Mouse (Mus musculus) left cerebral cortex, adult 11 months (tissue): Measurements from ENCODE around the gene Kcnip2.
A peak's percentile ranks its signal among the peaks of the same experiment; 100 is the strongest.

ENCODE experiments used
- DNase-seq: peaks from one replicate; pipeline ENCODE4 v3.0.0; 2022; ENCODE audit warnings: low spot score

The Kcnip2 gene

DNA sequence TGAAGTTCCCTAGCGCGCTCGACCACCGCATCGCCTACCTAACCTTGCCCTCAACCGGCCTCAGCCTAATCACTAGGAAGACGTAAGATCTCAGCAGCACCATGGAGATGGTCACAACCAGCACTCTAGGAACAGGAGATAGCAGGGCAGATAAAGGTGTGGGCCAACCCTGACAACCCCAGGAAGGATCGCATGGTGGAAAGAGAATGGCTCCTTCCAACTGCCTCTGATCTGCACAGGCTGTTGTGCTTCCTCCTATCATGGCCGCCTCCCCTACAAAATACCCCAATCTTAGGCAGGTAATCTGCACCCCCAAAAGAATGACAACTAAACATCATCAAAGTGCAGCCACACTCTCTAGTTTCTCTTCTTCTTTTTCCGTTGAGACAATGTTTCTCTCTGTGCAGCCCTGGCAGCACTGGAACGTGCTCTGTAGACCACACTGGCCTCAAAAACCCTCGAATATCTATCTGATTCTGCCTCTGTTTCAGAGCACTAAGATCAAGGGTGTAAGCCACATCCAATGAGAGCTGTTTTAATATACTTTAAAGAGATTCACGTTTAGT, 35.4 kb downstream of the Kcnip2 start:
- no peak for DNase-seq

DNA sequence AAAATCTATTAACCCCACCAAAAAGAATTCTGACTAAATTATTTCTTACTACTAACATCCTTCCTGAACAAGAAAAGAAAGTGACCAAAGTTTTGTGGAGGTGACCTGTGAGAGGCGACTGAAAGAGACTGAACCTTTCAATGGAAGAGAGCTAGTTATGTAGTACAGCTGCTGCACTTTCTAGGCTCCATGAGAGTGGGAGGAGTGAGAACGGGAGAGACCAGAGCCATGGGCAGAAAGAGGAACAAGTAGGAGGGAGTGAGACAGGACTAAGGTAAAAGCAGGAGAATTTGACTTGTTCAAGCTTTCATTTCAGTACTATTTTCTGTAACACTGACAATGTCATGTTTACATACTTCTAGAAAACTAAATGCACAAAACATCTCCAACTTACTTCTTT, 40.4 kb downstream of the Kcnip2 start:
- DNase-seq: no peak

DNA sequence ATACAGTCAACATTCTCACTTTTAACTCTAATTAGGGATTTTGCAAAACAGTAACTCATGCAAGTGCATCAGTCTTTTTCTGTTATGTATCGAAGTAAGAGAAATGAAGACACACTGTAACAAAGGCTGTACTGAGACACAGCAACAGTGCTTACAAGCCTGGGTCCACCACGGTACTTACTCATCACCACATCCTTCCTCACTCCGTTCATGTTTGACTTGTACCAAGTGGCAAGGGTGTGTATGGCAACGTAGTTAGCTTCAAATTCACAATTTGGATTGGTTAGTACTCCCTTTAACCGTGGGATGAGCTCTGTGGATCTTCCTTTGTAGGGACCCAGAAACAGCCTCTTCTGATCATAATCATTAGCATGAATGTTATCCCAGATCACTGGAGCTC, 44.4 kb downstream of the Kcnip2 start:
- no peak for DNase-seq

DNA sequence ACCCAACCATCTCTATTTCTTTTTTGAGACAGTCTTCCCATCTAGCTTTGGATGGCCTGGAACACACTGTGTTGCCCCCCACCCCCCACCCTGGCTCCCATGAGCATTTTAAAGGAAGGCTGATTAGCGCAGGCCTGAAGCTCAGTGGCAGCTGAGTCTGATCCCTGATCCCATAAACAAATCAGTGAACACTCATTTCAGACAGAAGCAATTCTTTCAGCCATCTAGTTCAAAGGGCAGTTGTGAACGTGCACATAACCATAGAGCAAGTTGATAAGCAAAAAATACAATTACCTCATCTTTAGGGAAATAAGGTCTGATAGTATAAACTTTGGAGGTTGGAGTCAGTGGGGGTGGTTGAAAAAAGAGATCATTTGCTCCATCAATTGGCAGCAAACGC, 55.1 kb downstream of the Kcnip2 start:
- no peak for DNase-seq

DNA sequence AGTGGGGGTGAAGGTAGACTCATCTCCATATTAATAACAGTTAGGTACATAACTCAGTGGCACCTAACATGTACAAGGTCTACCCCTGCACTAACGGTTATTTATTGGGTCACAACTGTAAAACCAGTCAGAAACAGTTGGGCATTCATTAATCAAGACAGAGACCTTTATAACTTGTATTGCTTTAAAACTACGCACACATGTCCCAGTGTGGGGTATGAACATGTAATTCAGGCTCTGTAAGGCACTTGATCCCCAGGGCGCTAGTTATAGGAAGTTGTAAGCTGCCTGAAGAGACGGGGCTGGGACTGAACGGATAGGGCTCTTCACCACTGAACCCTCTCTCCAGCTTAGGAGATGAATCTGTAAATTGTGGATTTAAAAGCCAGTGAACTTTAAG, 57.2 kb downstream of the Kcnip2 start:
- DNase-seq: no peak

DNA sequence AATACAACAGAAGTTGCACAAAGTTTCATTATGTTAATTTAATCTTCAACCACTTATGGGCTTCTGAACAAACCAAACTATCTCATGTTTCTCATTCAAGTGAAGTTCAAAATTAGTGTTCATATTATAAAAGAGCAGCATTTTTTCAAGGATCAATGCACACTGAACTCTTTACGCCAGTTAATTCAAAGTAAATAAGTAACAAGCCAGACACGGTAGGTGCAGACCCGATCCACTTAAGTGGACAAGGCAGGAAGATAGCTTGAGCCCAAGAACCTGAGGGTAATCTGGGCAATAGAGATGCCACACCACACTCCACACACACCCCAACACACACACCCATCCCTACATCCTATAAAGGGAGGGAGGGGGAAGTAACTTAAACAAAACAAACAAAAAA, 62.3 kb downstream of the Kcnip2 start:
- DNase-seq: no peak

DNA sequence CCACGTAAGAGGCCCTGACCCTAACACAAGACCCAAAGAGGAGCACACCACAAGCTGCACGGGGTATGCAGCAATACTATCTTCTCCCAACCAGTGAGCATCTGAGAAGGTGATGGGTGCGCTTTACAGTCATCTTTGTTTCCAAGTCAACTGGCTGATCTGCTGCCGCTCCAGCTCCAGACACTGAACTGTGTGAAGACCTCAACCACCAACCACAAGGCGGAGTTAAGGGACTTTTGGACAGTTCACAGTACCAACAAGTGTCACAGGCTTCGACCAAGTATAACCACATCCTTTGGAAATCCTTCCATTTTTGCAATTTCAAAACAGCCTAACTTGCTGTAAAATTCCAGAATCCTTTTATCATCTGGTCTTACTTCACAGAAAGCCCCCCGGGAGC, 64.0 kb downstream of the Kcnip2 start:
- no peak for DNase-seq

DNA sequence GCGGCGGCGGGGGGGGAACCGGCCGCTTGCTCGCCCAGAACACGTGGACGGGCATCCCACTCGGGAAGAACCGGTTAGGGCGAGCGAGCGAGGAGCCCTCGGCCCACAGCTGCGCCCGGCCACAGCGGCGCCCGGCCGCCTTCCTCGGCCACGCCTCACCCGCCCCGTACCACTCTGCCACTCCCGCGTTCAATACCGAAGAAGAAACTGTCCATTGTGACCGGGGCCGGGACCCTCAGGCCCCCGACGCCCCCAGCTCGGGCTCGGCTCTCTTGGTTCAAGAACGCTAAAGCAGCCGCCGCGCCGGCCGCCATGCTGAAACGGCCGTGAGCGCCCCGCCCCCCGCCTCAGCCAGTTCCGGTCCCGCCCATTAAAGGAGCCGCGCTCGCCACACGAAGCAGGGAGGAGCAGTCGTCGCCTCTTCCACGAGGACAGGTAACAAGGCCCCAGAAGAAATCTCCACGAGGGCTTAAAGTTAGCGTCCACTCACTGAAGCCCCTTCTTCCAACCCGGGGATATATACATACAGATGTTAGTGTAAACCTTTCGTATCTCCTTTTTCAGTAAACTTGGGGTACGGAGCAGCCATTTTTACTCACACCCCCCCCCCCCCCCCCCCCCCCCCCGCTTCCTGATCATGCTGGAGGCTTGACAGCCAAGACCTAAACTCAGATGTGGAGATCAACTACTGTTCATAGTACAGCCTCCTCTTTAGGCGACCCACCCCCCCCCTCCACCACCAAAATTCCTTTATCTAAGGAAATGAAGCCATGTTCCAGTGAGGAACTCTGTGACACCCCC, 66.4 kb downstream of the Kcnip2 start, which contains the start of gene Npm3:
Gene Npm3 (minus strand): TSS at position 349 of the 801 bp plus-strand sequence.
- peak; percentile 48 for DNase-seq

DNA sequence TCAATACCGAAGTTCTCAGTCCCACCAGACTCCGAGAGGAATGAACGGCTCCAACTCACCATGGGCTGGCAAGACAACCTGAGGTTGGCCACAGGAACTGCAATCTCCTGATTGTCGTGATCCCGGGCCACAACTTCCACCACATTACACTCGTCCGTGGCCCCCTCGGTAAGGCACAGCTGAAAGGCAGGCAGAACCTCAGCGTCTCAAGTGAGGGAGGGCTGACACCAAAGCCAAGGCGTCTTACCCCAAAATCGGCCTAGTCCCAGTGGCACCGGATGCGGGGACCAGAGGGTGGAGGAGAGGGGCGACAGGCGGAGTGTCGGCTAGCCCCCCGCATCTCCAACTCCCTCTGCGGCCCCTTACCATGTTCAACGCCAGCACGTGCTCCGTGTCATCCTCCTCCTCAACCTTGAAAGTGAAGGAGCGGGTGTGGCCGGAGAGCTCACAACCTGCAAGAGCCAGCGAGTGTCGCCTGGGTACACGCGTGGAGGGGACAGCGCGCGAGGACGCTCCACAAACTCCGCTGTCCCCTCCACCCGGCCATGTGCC, 67.1 kb downstream of the Kcnip2 start:
- no peak for DNase-seq

DNA sequence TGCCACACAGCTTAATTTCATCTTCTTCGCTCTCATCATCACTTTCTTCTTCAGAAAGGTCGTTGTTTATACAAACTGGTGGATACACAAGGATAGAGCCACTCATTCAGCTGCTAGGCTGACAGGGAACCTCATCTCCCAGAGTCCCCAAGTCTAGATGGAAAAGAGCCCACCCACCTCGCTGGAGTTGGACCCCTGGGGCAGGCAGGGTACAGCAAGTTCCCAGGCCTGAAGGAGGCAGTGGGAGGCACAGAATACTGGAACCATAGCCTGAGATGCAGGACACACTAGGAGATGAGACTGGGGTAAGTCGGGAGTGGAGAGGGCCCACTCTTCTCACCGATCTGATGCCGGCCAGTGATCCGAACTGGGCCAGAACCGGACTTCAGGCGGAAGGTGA, 67.7 kb downstream of the Kcnip2 start:
- DNase-seq: no peak

DNA sequence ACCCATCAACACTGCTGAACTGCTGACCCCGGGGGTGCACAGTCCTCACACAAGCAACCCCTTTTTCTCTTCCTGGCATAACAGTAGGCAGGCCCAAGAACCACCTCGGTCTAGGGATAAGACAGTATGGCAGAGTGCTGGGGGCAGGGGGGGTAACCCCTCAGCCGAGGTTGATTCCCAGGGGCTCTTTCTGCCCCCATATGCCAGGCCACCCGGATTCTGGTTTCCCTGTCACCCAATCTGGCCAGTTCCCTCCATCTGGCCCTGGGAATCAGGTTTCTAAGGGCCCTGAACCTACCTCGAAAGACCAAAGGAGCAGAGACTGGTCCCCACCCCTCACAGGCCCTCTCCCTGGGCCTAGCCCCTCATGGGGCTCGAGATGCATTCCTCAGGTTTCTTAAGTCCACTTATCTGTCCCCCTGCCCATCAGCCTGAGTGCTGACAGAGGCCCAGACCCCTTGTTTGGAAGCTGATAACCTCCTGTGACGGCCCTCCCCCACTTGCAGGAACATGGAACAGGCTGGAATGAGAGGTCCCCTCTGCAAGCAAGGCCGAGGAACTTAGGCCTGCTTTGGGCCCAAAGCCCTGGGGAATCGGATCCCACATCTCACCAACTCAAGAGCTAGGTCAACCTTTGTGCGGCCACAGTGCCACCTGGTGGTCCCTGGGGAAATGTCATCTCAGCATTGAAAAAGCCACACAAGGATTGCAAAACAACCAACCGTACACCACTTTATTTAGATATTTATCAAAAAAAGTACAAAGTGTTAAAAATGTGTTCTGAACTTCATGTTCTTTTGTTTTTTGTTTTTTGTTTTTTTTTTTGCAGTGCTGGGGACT, 68.6 kb downstream of the Kcnip2 start:
- DNase-seq: peak; percentile 73

DNA sequence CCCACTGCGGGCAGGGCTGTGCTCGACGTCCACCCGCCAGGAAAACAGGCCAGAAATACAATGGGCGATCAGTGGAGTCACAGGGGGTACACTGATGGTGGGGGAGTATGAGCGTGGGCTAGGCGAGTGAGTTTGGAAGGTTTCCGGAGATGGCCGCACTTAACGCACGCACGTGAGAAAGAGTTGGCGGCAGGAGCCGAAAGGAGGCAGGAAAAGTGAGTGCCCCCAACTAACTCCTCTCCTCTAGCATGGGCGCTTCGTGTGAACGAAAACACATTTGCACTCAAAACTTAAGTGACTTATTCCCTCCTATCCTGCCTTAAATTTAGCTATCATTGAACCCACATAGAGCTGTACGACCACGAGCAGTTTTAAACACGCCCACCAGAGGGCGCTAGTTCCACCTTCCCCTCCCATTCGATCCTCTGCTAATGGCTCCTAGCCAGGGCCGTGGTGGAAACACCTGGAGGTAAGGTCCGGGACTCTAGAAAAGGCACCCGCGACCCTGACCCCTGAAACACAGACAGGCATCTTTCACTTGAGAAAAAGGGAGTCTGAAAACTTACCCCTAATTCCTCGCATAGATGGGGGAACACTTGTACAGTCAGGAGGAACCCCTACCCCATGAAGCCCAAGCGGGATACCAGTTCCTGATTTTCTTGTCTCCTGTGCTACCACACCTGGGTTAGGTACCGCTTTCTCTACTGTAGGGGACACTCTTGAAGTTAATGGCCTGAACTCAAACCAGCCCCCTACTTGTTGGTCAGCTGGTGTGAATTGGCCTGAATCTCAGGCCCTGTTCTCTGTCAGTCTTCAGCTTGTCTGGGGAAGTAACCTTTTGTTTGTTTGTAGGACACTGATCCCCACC, 69.5 kb downstream of the Kcnip2 start:
- peak; percentile 51 for DNase-seq

DNA sequence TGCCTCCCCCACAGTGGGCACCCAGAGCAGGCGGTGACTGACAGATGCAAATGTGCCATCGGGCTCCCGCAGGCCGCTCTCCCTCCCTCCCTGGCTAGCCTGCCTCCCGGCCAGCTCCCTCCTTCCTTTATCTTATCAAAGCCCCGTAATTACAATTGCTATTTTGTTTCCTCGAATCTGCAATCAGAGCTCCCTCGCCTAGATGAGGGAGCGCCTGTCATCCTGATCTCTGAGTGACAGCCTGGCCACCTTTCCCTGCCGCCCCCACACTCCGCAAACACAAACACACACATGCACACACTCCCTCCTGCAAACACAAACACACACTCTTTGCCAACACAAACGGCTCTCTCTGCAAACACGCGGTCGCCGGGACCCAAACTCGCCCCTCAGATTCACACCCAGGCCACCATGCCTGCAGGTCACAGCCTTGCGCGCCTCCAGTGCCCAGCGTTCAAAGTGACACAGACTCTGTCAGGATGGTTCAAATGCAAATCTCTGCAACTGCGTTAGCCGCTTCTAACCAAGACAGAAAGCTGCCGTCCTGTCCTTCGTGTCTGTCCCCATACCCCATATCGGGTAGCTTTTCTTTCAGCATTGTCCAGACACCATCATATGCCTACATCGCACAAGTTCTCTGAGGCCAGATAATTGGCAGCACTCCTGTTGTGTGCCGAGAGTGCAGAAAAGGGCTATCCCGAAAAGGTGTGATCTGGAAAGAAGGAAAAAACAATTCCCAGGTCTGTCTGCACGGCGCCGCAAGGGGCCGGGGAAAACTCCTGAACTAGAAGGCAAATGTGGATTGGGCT, 70.3 kb downstream of the Kcnip2 start:
- no peak for DNase-seq

DNA sequence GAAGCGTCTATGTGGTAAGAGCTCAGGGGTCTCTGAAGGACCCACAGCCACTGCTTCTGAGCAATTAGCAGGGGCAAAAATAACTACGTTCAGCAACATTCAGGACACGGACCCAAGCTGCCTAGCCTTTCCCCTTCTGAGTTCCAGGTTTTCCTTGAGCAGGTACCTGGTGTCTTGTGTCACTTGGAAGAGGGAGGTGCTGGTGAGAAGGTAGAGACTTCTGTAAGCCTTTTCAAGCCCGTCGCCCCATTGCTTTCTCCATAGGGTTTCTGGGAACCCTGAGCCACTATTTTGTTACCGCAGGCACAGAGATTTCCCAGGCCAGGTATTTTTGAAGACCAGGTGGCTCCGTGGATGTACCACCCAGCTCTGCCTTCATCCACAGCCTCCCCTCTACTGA, 72.2 kb downstream of the Kcnip2 start:
- DNase-seq: no peak

DNA sequence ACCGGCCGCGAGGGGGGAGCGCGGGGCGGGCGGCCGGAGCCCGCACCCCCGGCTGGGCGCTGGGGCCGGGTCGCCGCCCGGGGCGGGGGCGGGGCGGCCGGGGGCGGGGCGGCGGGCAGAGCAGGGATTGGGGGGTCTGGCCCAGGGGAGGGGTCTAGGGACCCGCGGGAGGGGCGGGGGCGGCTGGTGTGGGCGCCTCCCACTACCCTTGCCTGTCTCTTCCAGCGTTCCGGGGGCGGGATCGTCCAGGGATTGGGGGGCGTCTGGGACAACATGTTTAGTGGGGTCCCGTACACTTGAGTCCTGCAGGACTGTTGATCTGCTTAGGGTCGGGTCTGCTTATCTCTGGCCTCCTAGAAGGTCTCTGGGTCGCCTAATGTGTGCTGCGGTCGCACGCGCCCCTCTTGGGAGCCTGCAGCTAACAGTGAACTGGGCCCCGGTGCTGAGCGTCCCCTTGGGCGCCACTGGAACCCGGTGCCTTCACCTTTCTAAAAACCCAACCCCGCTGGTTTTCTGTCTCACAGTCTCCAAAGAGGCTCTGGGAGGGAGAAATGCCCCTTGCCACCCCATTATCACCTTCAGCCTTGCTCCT, 72.8 kb downstream of the Kcnip2 start:
- DNase-seq: no peak

DNA sequence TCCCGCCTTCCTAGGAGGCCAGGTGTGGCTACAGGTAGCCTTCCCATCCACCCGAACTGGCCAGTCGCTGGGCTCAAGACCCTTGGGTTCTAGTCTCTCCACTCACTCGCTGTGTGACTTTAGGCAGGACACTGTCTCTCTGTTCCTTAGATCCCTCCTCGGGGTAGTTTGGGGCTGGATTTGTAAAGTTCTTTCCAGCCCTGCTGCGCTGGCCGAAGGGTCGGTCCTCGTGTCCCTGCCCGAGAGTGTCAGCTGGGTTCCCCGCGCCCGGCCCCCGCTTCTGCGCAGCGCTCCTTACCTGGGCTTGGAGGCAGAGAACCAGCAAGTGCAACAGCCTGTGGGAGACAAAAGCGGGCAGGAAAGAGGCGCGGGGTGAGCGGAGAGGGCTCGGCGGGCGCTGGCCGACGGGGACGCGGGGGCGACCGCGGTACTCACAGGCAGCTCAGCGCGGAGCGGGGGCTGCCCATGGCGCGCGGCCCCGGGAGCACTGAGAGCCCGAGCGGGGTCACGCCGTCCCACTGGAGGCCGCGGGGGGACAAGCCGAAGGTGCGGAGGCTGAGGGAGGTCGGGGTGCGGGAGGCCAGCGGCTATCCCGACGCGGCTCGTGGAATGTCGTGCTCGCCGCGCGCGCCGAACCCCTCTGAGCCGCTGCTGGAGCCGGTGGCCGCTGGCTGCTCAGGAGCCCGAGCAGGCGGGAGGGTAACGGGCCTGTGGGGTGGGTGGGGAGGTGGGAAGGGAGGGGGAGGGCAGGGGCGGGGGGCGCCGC, 73.5 kb downstream of the Kcnip2 start, which contains the start of gene Fgf8:
Gene Fgf8 (minus strand): TSS at position 698 of the 766 bp plus-strand sequence.
- DNase-seq: no peak
